Mouse (Mus musculus) heart, embryonic 10.5 days (tissue): ENCODE data around the gene Calml3. TPM values are rescaled to one million over a fixed set of nuclear protein-coding genes. Genes with fewer than 3 reads are reported as not detected.

ENCODE experiments used
- DNase-seq: peaks from one replicate; pipeline ENCODE4 v3.0.0-alpha.2; 2017; ENCODE audit warnings: low spot score
- H3K27ac ChIP-seq: fragments of 300-500 bp; sonication (generic); 2 replicates; pipeline ENCODE4 v1.5.1; 2016; ENCODE audit warnings: mild to moderate bottlenecking
- H3K27me3 ChIP-seq: fragments of 300-500 bp; sonication (generic); 2 replicates; pipeline ENCODE4 v1.6.1; 2016; ENCODE audit warnings: mild to moderate bottlenecking; ENCODE audit not compliant: poor library complexity, insufficient read depth, severe bottlenecking
- H3K36me3 ChIP-seq: fragments of 300-500 bp; sonication (generic); 2 replicates; pipeline ENCODE4 v1.6.1; 2016; ENCODE audit warnings: mild to moderate bottlenecking, moderate library complexity
- H3K4me1 ChIP-seq: fragments of 300-500 bp; sonication (generic); 2 replicates; pipeline ENCODE4 v1.6.1; 2016; ENCODE audit warnings: mild to moderate bottlenecking
- H3K4me3 ChIP-seq: fragments of 300-500 bp; sonication (generic); 2 replicates; pipeline ENCODE4 v1.5.1; 2016; ENCODE audit warnings: mild to moderate bottlenecking, moderate library complexity
- H3K9me3 ChIP-seq: fragments of 300-500 bp; sonication (generic); 2 replicates; pipeline ENCODE4 v1.6.1; 2016; ENCODE audit warnings: mild to moderate bottlenecking, moderate library complexity
- WGBS: fragments of 180-500 bp; shearing (Covaris S2); methylation state at CpG from one replicate; pipeline ENCODE4 v1.1.7; 2016; 5-methylcytosine and 5-hydroxymethylcytosine counted together
- polyA plus RNA-seq: library from polyadenylated mRNA; unstranded; fragments of >200 nt; fragmentation: Nextera tagmentation; extraction: Ambion mirVana; gene quantifications from 2 replicates; pipeline ENCODE4 v1.2.1, GENCODE M21; 2016

Calml3 gene
- polyA plus RNA-seq, 1 experiment from 2014 or later = not detected

GRCm38 (mm10) chr13:3753291-3753690 is 50.8 kb downstream of the Calml3 start:
- WGBS = 81% methylated on average over 2 of the region's 2 CpGs
- Histone ChIP-seq H3K4me1 (peaks cover 15% of the 10 kb centered on the region; the same call in 1 of the 2 replicates), H3K27me3 (no peaks in the 10 kb centered on the region), H3K36me3 (no peaks in the 10 kb centered on the region), H3K4me3 (no peak overlapping the region), H3K9me3 (no peaks in the 10 kb centered on the region), H3K27ac (no peak overlapping the region)
- no peak for DNase-seq

Other genes starting within 250 kb of the Calml3 start
- gene Fam208b, start 193.2 kb downstream of the Calml3 start, polyA plus RNA-seq = 13.5 and 15.9 TPM in 2 replicates
- gene Asb13, start 170.3 kb downstream of the Calml3 start, polyA plus RNA-seq = 6.8 and 9.4 TPM in 2 replicates
- not detected in 2 replicates for gene Calm4, start 33.4 kb upstream of the Calml3 start, polyA plus RNA-seq
- not detected in 2 replicates for gene Calm5, start 49.9 kb upstream of the Calml3 start, polyA plus RNA-seq
- gene Net1, start 113.9 kb upstream of the Calml3 start, polyA plus RNA-seq = 53.7 and 72.9 TPM in 2 replicates
- gene Tubal3, start 114.0 kb upstream of the Calml3 start, polyA plus RNA-seq = not detected in 2 replicates
- not detected in 2 replicates for gene Ucn3, start 141.0 kb upstream of the Calml3 start, polyA plus RNA-seq
- 0.92 and 2.0 TPM in 2 replicates for gene Akr1c14, start 244.7 kb upstream of the Calml3 start, polyA plus RNA-seq